ENCODE assay signal across 12 mouse cellular contexts in genomic region chr5:146376601-146377000, GRCm38 (mm10). TPM values are rescaled to one million over a fixed set of nuclear protein-coding genes. Genes with fewer than 3 reads are reported as not detected.
DNase-seq lines count a peak whose midpoint lies in the region; ATAC-seq and TF ChIP-seq lines count a peak whose summit lies in the region.
"Had no signal": no experiment of that assay in that cellular context is flagged by ENCODE, and none has a peak within 500 bp of the region (broad histone marks: within the 10 kb centered on the region; RNA-seq: fewer than 3 reads in every experiment).

No protein-coding gene starts in this region.

- no peak overlapping the region for H3K4me3 ChIP-seq in liver, embryonic 11.5 days (ENCODE audit: low read depth, low read length)
- no peak overlapping the region for H3K4me3 ChIP-seq in ES-Bruce4 (ENCODE audit: low read depth, low read length)
- H3K4me3 ChIP-seq: forebrain, embryonic 15.5 days; hindbrain, embryonic 13.5 days had no signal

- H3K4me2 ChIP-seq in liver, embryonic 11.5 days = no peak overlapping the region
- H3K4me2 ChIP-seq: forebrain, embryonic 15.5 days; hindbrain, embryonic 13.5 days had no signal

- peak; percentile 81 for TF ChIP-seq CTCF in ES-Bruce4 (IDR thresholded peaks at IDR 0.05; ENCODE audit: low read depth, low read length)

- TF ChIP-seq POLR2A in ES-Bruce4 (IDR thresholded peaks at IDR 0.05; ENCODE audit: insufficient read depth, low read length) = no peak

- 73% methylated on average over 4 of the region's 4 CpGs for WGBS in liver, embryonic 11.5 days

- no peaks in the 10 kb centered on the region for H3K9me3 ChIP-seq in liver, embryonic 11.5 days (ENCODE audit: control insufficient read depth, low read length)
- no peaks in the 10 kb centered on the region for H3K9me3 ChIP-seq in ES-Bruce4 (replicated peaks; ENCODE audit: control insufficient read depth, insufficient read depth, low read length, poor library complexity, severe bottlenecking)
- H3K9me3 ChIP-seq: forebrain, embryonic 15.5 days; hindbrain, embryonic 13.5 days had no signal

- DNase-seq in cerebellum, postnatal 10 days = peak; percentile 49 to 62
- DNase-seq in cerebellum, adult 18-20 months = no peak
- peak; percentile 53 for DNase-seq in liver
- no peak for DNase-seq in liver, embryonic 11.5 days (ENCODE audit: low spot score)
- DNase-seq in kidney, postnatal 10 days = peak; percentile 27
- DNase-seq in layer of hippocampus, adult 9-10 months (ENCODE audit: low spot score) = no peak
- no peak for DNase-seq in cerebellum, adult 11 months
- DNase-seq: cerebellum, adult 9-11 months; left cerebral cortex, postnatal 4 days had no signal

- no peak overlapping the region for H3K27ac ChIP-seq in liver, embryonic 11.5 days (ENCODE audit: low read depth, low read length)
- no peak overlapping the region for H3K27ac ChIP-seq in ES-Bruce4 (ENCODE audit: insufficient read depth, low read length)
- H3K27ac ChIP-seq: forebrain, embryonic 15.5 days; hindbrain, embryonic 13.5 days had no signal

- no peaks in the 10 kb centered on the region for H3K4me1 ChIP-seq in liver, embryonic 11.5 days (replicated peaks; ENCODE audit: control insufficient read depth, insufficient read depth, low read length)
- H3K4me1 ChIP-seq in ES-Bruce4 (ENCODE audit: control insufficient read depth, insufficient read depth, low read length) = no peaks in the 10 kb centered on the region
- H3K4me1 ChIP-seq: forebrain, embryonic 15.5 days; hindbrain, embryonic 13.5 days had no signal

- no peak for TF ChIP-seq EP300 in ES-Bruce4 (IDR thresholded peaks at IDR 0.05; ENCODE audit: insufficient read depth, low read depth, low read length)

- no peak overlapping the region for H3K9ac ChIP-seq in liver, embryonic 11.5 days (ENCODE audit: low read depth, low read length)
- H3K9ac ChIP-seq in ES-Bruce4 (ENCODE audit: low read depth, poor library complexity, severe bottlenecking) = no peak overlapping the region
- H3K9ac ChIP-seq: forebrain, embryonic 15.5 days; hindbrain, embryonic 13.5 days had no signal

- H3K36me3 ChIP-seq in liver, embryonic 11.5 days (ENCODE audit: control insufficient read depth, insufficient read depth, low read length) = no peaks in the 10 kb centered on the region
- H3K36me3 ChIP-seq in ES-Bruce4 (ENCODE audit: control insufficient read depth, insufficient read depth, low read length, poor library complexity, severe bottlenecking) = no peaks in the 10 kb centered on the region
- H3K36me3 ChIP-seq: forebrain, embryonic 15.5 days; hindbrain, embryonic 13.5 days had no signal

- H3K27me3 ChIP-seq in liver, embryonic 11.5 days (replicated peaks; ENCODE audit: control insufficient read depth, insufficient read depth, low read length) = no peaks in the 10 kb centered on the region
- H3K27me3 ChIP-seq in ES-Bruce4 (ENCODE audit: control insufficient read depth, insufficient read depth, low read length, poor library complexity, severe bottlenecking) = no peaks in the 10 kb centered on the region; the same call in 1 of the 2 replicates
- H3K27me3 ChIP-seq: forebrain, embryonic 15.5 days; hindbrain, embryonic 13.5 days had no signal

- ATAC-seq in liver, embryonic 11.5 days (replicated peaks; ENCODE audit: low FRiP score) = no peak
- ATAC-seq: forebrain, embryonic 15.5 days had no signal

RNA-seq across cellular contexts. Expression of gene Wasf3, which starts 8.2 kb away (rescaled TPM):
- 0.18 and 0.40 TPM in 2 replicates for polyA plus RNA-seq in liver, embryonic 11.5 days (2014; fragmentation: Nextera tagmentation; extraction: Ambion mirVana)
- 32.3 and 33.1 TPM in 2 replicates for polyA plus RNA-seq in ES-Bruce4 (2011; ENCODE audit: insufficient read depth, insufficient read length, low read depth, missing spikeins)

Comparison
In these comparisons a context has a peak if more than half of its experiments do, and no peak if none do; other contexts are left out.
1. DNase-seq: peak in cerebellum, postnatal 10 days (2 of 2), liver (single experiment) and kidney, postnatal 10 days (single experiment); none in cerebellum, adult 18-20 months (0 of 2), liver, embryonic 11.5 days (single experiment), layer of hippocampus, adult 9-10 months (single experiment) and cerebellum, adult 11 months (single experiment).
2. RNA of gene Wasf3, which starts 8.2 kb away (polyA plus RNA-seq): 32.3 to 33.1 TPM in ES-Bruce4; 0.18 to 0.40 TPM in liver, embryonic 11.5 days; every median in the first group is over 10 times any median in the second.